Mouse (Mus musculus): ENCODE data around the gene Atp11b.

DNA sequence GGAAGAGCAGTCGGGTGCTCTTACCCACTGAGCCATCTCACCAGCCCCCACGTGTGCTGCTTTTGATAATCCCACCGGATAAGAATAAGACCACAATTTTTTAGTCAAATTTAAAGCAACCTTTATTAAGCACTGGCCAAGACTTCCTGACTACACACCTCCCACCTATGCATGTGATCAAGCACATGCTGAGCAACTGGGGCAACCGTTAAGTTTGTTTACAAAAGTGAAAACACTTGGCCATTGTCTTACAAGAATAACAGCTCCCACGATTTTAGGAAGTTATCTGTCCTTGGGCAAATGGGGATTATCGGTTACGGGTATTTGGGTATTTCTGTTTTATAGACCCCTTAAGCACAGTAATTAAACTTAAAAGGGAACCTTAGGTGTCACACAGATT, 28.8 kb upstream of the Atp11b start:
- no peak for TF ChIP-seq EP300 (IDR thresholded peaks at IDR 0.05; ENCODE audit: low read depth)
- no peak for TF ChIP-seq CTCF (IDR thresholded peaks at IDR 0.05; ENCODE audit: low read depth)
